Mouse (Mus musculus) neural tube, embryonic 11.5 days (tissue): ENCODE measurements at regions not wholly inside any gene's neighbourhood (a gene's known extent, or its start where the extent isn't known, plus 50 kb on each side); places are given as distances from the start of the nearest gene placed in this dataset.

Experiments
- ATAC-seq: fragments of 200-750 bp; cut with Nextera tagmentation; 2 replicates; pipeline ENCODE4 v1.8.0; 2017; ENCODE audit warnings: moderate number of reproducible peaks, mild to moderate bottlenecking, moderate TSS enrichment, moderate library complexity; ENCODE audit not compliant: insufficient read depth, low FRiP score, low TSS enrichment
- DNase-seq: peaks from one replicate; pipeline ENCODE4 v3.0.0-alpha.2; 2015; ENCODE audit warnings: low spot score
- H3K27ac ChIP-seq: fragments of 300-500 bp; sonication (generic); 2 replicates; pipeline ENCODE4 v1.5.1; 2014; ENCODE audit warnings: low read depth, mild to moderate bottlenecking, low read length
- H3K27me3 ChIP-seq: fragments of 300-500 bp; sonication (generic); 2 replicates; pipeline ENCODE4 v1.6.1; 2014; ENCODE audit warnings: mild to moderate bottlenecking, low read length, mixed read lengths; ENCODE audit not compliant: control insufficient read depth, insufficient read depth
- H3K36me3 ChIP-seq: fragments of 300-500 bp; sonication (generic); 2 replicates; pipeline ENCODE4 v1.6.1; 2014; ENCODE audit warnings: mild to moderate bottlenecking, low read length, moderate library complexity, mixed read lengths; ENCODE audit not compliant: control insufficient read depth, insufficient read depth
- H3K4me1 ChIP-seq: fragments of 300-500 bp; sonication (generic); 2 replicates; pipeline ENCODE4 v1.6.1; 2014; ENCODE audit warnings: low read length, mixed read lengths; ENCODE audit not compliant: control insufficient read depth, insufficient read depth
- H3K4me2 ChIP-seq: fragments of 300-500 bp; sonication (generic); 2 replicates; pipeline ENCODE4 v1.6.1; 2014; ENCODE audit warnings: low read depth, mild to moderate bottlenecking, moderate library complexity
- H3K4me3 ChIP-seq: fragments of 300-500 bp; sonication (generic); 2 replicates; pipeline ENCODE4 v1.5.1; 2014; ENCODE audit warnings: low read depth, low read length
- H3K9ac ChIP-seq: fragments of 300-500 bp; sonication (generic); 2 replicates; pipeline ENCODE4 v1.6.1; 2014; ENCODE audit warnings: mild to moderate bottlenecking, low read length
- H3K9me3 ChIP-seq: fragments of 300-500 bp; sonication (generic); 2 replicates; pipeline ENCODE4 v1.6.1; 2016; ENCODE audit warnings: low read length; ENCODE audit not compliant: control insufficient read depth
- WGBS: fragments of 180-500 bp; shearing (Covaris S2); extraction: QIAGEN DNeasy Blood & Tissue Kit; methylation state at CpG from one replicate; pipeline ENCODE4 v1.1.7; 2014; 5-methylcytosine and 5-hydroxymethylcytosine counted together

GRCm38 (mm10) chr10:95758181-95758580 is 84.5 kb downstream of the Gm33543 start:
- DNase-seq (no peak), ATAC-seq (no peak)
- Histone ChIP-seq H3K4me3 (no peak overlapping the region), H3K4me2 (no peak overlapping the region), H3K9ac (no peak overlapping the region), H3K9me3 (no peaks in the 10 kb centered on the region), H3K36me3 (no peaks in the 10 kb centered on the region), H3K27ac (no peak overlapping the region), H3K4me1 (no peaks in the 10 kb centered on the region), H3K27me3 (no peaks in the 10 kb centered on the region)
- 91% methylated on average over 8 of the region's 8 CpGs for WGBS

- Histone ChIP-seq H3K27me3 (no peaks in the 10 kb centered on the region), H3K36me3 (no peaks in the 10 kb centered on the region), H3K4me2 (no peak overlapping the region), H3K9ac (no peak overlapping the region), H3K4me1 (no peaks in the 10 kb centered on the region), H3K9me3 (no peaks in the 10 kb centered on the region), H3K27ac (no peak overlapping the region), H3K4me3 (no peak overlapping the region)
- WGBS = 88% methylated on average over 3 of the region's 3 CpGs
- ATAC-seq (no peak), DNase-seq (no peak)
These were observed 82.2 kb upstream of the Anapc15-ps start for GRCm38 (mm10) chr10:95755429-95755828.

- Histone ChIP-seq H3K9me3 (no peaks in the 10 kb centered on the region), H3K4me3 (no peak overlapping the region), H3K4me1 (no peaks in the 10 kb centered on the region), H3K27me3 (no peaks in the 10 kb centered on the region), H3K27ac (no peak overlapping the region), H3K9ac (no peak overlapping the region), H3K4me2 (no peak overlapping the region), H3K36me3 (no peaks in the 10 kb centered on the region)
- no peak for ATAC-seq
- 92% methylated on average over 11 of the region's 11 CpGs for WGBS
- no peak for DNase-seq
These were observed 80.2 kb upstream of the Anapc15-ps start for GRCm38 (mm10) chr10:95753396-95753905.

- WGBS = 96% methylated on average over 1 of the region's 1 CpGs
These were observed 75.1 kb upstream of the Anapc15-ps start for GRCm38 (mm10) chr10:95748360-95748759.

GRCm38 (mm10) chr10:95747939-95748338 is 74.7 kb upstream of the Anapc15-ps start:
- WGBS = 88% methylated on average over 7 of the region's 7 CpGs
- Histone ChIP-seq H3K27ac (no peak overlapping the region), H3K9me3 (no peaks in the 10 kb centered on the region), H3K4me1 (no peaks in the 10 kb centered on the region), H3K4me2 (no peak overlapping the region), H3K4me3 (no peak overlapping the region), H3K9ac (no peak overlapping the region), H3K27me3 (no peaks in the 10 kb centered on the region), H3K36me3 (no peaks in the 10 kb centered on the region)
- DNase-seq (no peak), ATAC-seq (no peak)

More at GRCm38 (mm10) chr10:95748360-95748759, 75.1 kb upstream of the Anapc15-ps start:
- Histone ChIP-seq H3K4me1 (no peaks in the 10 kb centered on the region), H3K27ac (no peak overlapping the region), H3K36me3 (no peaks in the 10 kb centered on the region), H3K4me3 (no peak overlapping the region), H3K9me3 (no peaks in the 10 kb centered on the region), H3K4me2 (no peak overlapping the region), H3K27me3 (no peaks in the 10 kb centered on the region), H3K9ac (no peak overlapping the region)
- no peak for DNase-seq
- ATAC-seq = no peak

- no peaks in the 10 kb centered on the region for H3K4me1 ChIP-seq
- no peak for ATAC-seq
- DNase-seq = no peak
- H3K27me3 ChIP-seq = no peaks in the 10 kb centered on the region
- no peaks in the 10 kb centered on the region for H3K9me3 ChIP-seq
- H3K4me3 ChIP-seq = no peak overlapping the region
- H3K36me3 ChIP-seq = no peaks in the 10 kb centered on the region
- H3K9ac ChIP-seq = no peak overlapping the region
- WGBS = 75% methylated on average over 10 of the region's 10 CpGs
- no peak overlapping the region for H3K27ac ChIP-seq
- no peak overlapping the region for H3K4me2 ChIP-seq
These were observed 72.8 kb upstream of the Anapc15-ps start for GRCm38 (mm10) chr10:95745834-95746620.

GRCm38 (mm10) chr10:95745254-95745653 is 72.0 kb upstream of the Anapc15-ps start:
- WGBS = 96% methylated on average over 2 of the region's 2 CpGs
- H3K4me1 ChIP-seq = no peaks in the 10 kb centered on the region
- no peak for DNase-seq

GRCm38 (mm10) chr10:95743627-95744026 is 70.4 kb upstream of the Anapc15-ps start:
- no peaks in the 10 kb centered on the region for H3K9me3 ChIP-seq
- no peaks in the 10 kb centered on the region for H3K36me3 ChIP-seq
- no peak overlapping the region for H3K27ac ChIP-seq
- H3K4me1 ChIP-seq = no peaks in the 10 kb centered on the region
- no peak overlapping the region for H3K4me3 ChIP-seq
- WGBS = 88% methylated on average over 6 of the region's 6 CpGs
- no peak overlapping the region for H3K4me2 ChIP-seq
- ATAC-seq (no peak), DNase-seq (no peak)
- H3K9ac ChIP-seq = no peak overlapping the region
- H3K27me3 ChIP-seq = no peaks in the 10 kb centered on the region

More at GRCm38 (mm10) chr10:95745254-95745653, 72.0 kb upstream of the Anapc15-ps start:
- Histone ChIP-seq H3K9ac (no peak overlapping the region), H3K36me3 (no peaks in the 10 kb centered on the region), H3K4me2 (no peak overlapping the region), H3K27me3 (no peaks in the 10 kb centered on the region), H3K27ac (no peak overlapping the region), H3K4me3 (no peak overlapping the region), H3K9me3 (no peaks in the 10 kb centered on the region)
- no peak for ATAC-seq

- H3K36me3 ChIP-seq = no peaks in the 10 kb centered on the region
- H3K27me3 ChIP-seq = no peaks in the 10 kb centered on the region
- no peaks in the 10 kb centered on the region for H3K4me1 ChIP-seq
- H3K4me2 ChIP-seq = no peak overlapping the region
- 91% methylated on average over 4 of the region's 4 CpGs for WGBS
- ATAC-seq (no peak), DNase-seq (no peak)
- H3K4me3 ChIP-seq = no peak overlapping the region
- H3K9me3 ChIP-seq = no peaks in the 10 kb centered on the region
- H3K27ac ChIP-seq = no peak overlapping the region
- H3K9ac ChIP-seq = no peak overlapping the region
These were observed 66.2 kb upstream of the Anapc15-ps start for GRCm38 (mm10) chr10:95739421-95739820.
